Mouse (Mus musculus): ENCODE data around the gene Mfsd12. TPM values are rescaled to one million over a fixed set of nuclear protein-coding genes. Genes with fewer than 3 reads are reported as not detected.

Gene Mfsd12
- polyA plus RNA-seq (2017; shearing (Covaris generic)), result 6.1 TPM

DNA sequence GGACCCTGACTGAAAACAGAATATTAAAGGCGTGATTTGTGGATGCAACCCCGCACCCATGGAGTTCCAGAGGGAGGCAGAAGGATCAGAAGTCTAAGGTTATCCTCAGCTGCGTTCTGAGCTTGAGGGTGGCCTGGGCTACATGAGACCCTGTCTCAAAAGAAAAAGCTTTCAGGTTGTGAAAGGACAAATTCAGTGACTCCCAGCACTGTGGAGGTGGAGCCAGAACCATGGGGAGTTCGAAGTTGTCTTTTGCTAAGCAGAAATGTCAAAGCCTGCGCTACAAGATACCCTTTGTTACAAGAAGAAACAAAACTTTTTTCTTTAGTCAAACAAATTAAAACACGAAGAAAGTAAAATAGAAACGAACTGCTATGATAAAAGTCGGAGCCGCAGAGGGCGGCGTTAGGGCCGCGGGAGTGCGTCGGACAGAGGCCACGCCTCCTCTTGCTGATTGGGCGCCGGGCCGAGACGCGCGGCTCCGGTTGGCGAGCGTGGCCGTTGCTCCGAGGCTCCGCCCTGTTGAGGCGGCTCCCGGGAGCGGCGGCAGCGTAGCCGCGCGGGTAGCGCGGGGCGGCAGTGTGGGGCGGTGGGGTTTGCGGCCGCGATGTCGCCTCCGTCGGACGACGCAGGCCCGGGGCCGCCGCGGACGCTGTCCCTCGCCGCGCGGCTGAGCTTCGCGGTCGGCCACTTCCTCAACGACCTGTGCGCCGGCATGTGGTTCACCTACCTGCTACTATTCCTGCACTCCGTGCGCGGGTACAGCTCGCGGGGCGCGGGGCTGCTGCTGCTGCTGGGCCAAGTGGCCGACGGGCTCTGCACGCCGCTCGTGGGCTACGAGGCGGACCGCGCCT lies at the start of gene Mfsd12:
TSS of gene Mfsd12 (plus strand) at position 501 of the 854 bp plus-strand sequence.

DNA sequence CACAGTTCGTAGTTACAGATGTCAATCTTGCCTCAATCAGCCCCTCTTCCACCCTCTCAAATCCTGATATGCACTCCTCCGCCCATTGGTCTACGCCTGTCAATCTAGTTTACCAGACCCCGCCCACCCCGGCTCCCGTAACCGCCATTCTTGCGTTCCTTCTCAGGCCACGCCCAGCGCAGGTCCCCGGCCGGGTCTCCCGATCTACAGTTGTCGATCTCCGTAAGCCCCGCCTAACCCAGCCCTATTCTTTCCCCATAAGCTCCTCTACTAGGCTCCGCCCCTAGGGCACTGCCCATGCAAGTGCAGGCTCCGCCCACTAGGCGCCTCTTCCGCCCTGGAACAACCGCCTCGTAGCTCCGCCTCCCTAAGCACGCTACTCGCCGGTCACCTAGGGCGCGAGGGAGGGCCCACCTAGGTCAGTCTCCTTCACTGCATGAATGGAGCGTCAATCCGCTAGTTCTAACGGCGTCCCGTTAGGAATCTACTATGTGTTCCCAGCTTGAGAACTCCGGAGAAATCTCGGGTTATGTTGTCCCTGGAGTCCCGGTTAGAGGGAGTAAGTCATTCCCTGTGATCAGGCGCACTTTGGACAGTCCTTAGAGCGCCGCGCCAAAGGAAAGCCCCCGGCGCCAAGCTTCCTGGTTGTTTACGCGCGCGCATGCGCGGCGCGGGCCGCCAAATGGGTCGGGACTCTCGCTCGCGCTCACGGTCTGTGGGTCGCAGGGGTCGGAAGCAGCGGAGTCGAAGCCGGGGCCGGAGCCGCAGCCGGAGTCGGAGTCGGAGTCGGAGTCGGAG lies 36.5 kb upstream of the Mfsd12 start, which contains the start of gene Cactin:
TSS of gene Cactin (plus strand) at position 554 of the 798 bp plus-strand sequence.

DNA sequence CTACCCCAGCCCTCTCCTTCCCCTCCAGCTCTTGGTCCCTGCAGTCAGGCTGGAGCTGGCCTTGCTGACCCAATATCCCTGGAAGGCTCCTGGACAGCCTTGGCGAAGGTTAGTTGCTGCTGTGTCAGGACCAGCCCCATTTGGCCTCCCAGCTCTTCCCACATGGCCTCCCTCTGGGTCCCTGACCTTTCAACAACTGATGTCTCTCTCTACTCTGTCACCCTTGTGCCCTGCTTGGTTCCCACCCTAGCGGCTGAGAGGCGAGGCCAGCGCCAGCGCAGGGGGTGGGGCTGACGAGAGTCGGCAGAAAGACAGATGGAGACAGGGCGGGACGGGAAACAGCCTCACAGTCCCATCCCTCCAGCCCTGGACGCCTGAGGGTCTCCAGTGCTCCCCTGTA lies 28.9 kb upstream of the Mfsd12 start, which contains the start of gene Tbxa2r:
TSS of gene Tbxa2r (plus strand) at position 346 of the 400 bp plus-strand sequence.

DNA sequence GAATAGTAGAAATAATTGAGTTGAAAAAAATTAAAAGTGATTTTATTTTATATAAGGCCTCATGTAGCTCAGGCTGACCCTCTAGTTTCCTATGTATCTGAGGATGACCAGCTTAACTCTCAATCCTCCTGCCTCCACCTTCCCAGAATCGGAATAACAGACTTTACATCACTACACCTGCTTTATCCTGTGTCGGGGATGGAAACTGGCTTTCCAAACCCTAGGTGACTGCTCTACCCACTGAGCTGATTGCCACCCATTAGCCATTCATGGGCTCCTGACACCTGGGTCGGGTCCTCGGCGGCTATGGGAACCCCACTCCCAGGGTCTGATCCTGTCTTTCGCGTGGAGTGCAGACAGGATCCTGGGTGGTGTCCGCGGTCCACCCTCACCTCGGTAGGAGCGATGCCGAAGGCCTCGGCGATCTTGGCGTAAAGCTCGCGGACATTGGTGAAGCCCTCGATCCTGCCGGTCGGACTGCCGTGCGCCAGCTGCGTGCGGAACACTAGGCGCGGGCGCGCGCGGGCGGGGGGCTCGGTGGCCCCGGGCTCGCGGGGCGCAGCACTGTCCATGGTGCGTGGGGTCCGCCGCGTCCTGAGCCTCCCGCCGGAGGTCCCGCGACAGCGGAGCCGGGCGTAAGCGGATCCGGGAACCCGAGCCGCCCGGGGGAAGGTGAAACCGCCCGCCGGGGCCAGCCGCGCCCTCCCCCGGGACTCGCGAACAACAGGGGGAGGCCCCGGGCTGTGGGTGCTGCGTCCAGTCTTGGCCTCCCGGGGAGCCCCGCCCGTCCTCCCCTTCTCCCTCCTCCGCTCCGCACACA lies 14.4 kb upstream of the Mfsd12 start, which contains the start of gene Gipc3:
TSS of gene Gipc3 (minus strand) at position 581 of the 820 bp plus-strand sequence.

DNA sequence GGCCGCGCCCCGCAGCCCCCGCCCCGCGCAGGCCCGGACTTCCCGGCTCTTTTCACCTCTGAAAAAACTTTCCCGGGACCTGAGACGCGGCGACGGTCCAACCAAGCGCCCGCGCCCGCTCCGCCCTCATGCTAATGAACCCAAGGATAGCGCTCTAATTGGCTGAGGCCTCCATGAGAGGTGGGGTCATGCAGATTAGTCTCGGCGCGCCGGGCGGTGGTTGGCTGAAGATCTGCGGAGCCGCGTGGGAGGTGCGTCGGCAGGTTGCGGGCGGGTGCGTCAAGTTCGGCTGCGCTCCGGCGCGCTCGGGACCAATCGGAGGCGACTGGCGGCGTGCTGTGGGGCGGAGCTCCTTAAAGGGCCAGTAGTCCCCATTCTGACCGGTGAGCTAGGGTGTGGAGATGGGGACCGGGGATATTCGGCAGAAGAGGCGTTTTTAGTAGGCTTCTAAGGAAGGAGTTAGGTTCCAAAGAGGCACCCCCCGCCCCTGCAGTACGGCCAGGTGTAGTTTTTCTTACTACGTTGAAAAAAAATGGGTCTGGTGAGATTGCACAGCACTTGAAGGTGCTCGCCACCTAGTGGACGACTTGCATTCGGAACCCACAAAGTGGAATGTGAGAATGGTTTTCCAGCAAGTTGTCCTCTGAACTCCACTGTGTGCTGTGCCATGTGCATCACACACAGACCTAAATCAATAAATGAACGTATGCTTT lies 6.8 kb upstream of the Mfsd12 start, which contains the start of gene Hmg20b:
TSS of gene Hmg20b (minus strand) at position 130 of the 713 bp plus-strand sequence.

DNA sequence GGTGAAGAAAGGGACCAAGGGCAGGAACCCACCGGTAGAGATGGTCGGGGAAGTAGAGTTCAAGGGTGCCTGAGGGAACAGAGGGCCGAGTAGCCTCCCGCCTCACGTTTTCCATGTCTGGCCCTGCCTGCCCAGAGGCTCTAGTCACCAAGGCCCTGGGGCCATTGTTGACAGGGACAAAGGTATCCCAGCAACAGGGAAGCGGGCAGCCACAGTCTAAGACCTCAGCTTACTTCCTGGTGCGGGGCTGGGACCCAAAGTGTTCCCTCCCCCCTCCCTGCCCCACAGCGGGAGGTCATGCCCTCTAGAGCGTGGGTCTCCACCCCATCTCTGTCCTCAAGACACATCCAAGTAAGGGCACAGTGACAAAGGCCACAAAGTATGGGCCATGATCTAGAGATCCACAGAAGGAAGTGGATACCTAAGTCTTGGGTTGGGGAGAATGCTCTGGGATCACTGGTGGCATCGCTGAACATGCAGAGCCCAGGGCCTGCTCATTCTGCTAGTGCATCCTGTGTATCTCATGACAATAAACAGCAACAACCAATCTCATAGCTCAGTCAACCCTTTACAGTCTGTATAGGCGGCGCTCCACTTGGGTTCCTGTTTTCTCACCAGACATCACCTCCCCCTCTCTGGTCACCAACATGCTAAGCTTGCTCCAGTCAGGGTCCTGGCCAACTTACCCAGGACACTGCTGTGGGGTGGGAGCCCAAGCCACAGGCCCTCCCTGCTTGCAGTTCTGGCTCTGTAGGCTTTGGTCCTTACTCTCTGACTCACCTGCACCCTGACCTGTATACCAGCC lies 8.6 kb downstream of the Mfsd12 start, which contains the start of gene 4930404N11Rik:
TSS of gene 4930404N11Rik (minus strand) at position 145 of the 805 bp plus-strand sequence.

DNA sequence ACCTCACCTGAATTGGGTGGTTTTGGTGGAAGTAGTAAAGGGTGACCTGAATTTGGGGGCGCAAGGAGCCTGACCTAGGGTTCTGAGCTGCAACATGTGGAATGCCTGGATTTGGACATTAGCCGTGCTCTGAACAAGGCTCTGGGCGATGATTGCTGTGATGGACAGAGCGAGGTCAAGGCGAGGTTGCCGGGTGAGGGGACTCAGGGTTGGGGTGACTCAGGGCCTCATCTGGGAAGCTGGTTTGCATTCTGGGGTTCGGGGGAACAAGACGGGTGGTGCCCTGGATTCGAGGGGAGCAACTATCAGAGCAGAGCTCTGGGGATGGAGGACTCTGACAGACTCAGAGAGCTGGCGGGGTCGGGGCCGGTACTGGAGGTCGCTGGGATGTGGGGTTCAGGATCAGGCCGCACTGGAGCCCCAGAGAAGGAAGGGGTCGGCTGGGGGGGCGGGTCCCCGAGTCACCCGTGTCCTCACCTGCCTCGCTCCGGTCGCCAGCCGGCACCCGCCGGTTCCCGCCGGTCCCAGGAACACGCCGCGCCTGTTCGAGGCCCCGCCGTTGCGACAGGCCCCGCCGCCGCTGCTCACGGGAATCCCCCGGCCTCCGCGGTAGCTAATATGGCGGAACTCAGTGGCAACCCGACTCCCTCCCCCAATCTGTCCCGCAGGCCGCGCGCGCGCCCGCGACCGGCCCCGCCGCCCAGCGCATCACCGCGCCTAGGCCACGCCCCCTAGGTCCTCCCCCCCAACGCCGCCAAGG lies 20.7 kb downstream of the Mfsd12 start, which contains the start of gene Fzr1:
TSS of gene Fzr1 (minus strand) at position 724 of the 760 bp plus-strand sequence.

DNA sequence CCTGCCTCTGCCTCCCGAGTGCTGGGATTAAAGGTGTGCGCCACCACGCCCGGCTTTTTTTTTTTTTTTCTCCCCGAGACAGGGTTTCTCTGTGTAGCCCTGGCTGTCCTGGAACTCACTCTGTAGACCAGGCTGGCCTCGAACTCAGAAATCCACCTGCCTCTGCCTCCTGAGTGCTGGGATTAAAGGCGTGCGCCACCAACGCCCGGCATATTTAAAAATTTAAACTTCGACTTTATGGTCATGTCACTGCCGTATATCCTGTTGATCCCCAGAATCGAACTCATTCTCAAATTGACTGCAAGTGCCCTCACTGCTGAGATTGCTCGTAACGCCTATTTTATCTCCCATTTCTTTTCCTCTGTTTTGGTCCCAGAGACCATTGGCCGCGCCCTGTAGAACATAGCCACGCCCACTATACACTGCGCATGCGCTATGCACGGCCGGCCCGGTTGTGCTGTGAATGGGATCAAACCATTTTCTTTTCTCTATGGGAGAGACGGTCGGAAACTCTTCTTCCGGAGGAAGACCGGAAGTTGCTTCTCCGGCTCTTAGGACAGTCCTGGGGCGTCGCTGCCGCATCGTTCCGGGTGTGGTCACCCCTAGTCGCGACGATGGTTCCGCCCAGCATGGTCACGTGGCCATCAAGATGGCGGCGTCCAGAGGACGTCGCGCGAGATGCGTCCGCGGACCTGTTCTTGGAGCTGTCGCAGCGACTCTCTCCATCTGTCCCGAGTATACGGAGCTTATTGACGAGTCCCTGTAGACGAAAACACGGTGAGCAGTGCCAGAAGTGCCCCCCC lies 26.7 kb downstream of the Mfsd12 start, which contains the start of the genes Dohh and Gm48551:
TSS of gene Dohh (plus strand) at position 627 of the 803 bp plus-strand sequence.
TSS of gene Gm48551 (plus strand) at position 665 of the 803 bp plus-strand sequence.

DNA sequence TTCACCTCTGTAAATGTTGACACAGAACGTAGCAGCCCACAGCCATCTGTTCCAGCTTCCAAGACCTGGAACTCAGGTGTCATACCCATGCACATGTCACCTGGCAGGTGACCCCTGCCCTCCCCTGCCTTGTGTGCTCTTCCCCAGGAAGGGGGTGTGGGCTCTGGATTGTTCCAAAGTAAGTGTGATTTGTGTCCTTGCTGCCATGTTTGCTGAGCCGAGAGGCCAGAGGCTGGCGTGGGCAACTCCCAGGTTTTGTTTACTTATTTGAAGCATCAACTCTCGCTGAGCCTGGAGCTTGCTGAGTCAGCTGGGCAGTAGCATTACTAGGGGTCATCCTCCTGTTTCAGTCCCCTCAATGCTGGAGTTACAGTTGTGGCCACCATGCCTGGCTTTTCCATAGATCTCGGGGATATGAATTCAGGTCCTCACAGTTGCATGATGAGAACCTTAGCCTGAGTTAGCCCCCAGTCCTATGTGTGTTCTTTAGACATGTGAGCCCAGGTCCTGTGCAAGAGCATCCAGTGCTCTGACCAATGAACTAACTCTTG lies 31.3 kb downstream of the Mfsd12 start, which contains the start of gene Gm48552:
TSS of gene Gm48552 (plus strand) at position 501 of the 551 bp plus-strand sequence.

DNA sequence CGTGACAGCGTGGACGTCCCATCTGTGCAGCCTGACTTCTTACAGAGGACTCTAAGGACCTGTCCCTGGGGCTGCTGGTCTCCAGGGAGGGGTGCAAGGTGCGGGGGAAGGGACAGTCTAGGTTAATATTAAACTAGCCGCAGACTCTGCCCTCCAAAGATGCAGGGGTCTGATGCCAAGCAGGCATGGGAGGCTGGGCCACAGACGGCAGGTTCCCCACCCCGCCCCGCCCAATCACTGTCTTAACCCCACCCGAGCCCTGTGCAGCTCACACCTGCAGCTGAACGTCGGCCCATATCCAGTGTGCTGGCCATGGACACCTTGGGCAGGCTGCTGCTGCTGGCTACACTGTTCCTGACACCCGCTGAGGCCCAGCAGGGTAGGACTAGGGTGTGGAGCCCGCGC lies 35.5 kb downstream of the Mfsd12 start, which contains the start of gene Smim24:
TSS of gene Smim24 (plus strand) at position 271 of the 405 bp plus-strand sequence.

Other genes with a start within 250 kb of the Mfsd12 start
- gene Zbtb7a, start 222.3 kb upstream of the Mfsd12 start, polyA plus RNA-seq (2017; shearing (Covaris generic)), result 79.4 TPM
- 57.9 TPM for gene Pias4, start 189.6 kb upstream of the Mfsd12 start, polyA plus RNA-seq (2017; shearing (Covaris generic))
- gene Eef2, start 180.9 kb upstream of the Mfsd12 start, polyA plus RNA-seq (2017; shearing (Covaris generic)), result 670 TPM
- 96.8 TPM for gene Dapk3, start 174.5 kb upstream of the Mfsd12 start, polyA plus RNA-seq (2017; shearing (Covaris generic))
- gene 4930442H23Rik, start 173.6 kb upstream of the Mfsd12 start, polyA plus RNA-seq (2017; shearing (Covaris generic)), result not detected
- gene Nmrk2, start 155.4 kb upstream of the Mfsd12 start, polyA plus RNA-seq (2017; shearing (Covaris generic)), result 0.28 TPM
- 3.4 TPM for gene Atcay, start 126.7 kb upstream of the Mfsd12 start, polyA plus RNA-seq (2017; shearing (Covaris generic))
- gene Zfr2, start 124.3 kb upstream of the Mfsd12 start, polyA plus RNA-seq (2017; shearing (Covaris generic)), result 5.4 TPM
- gene Matk, start 104.6 kb upstream of the Mfsd12 start, polyA plus RNA-seq (2017; shearing (Covaris generic)), result 88.9 TPM
- 106 TPM for gene Mrpl54, start 90.6 kb upstream of the Mfsd12 start, polyA plus RNA-seq (2017; shearing (Covaris generic))
- 46.1 TPM for gene Apba3, start 90.5 kb upstream of the Mfsd12 start, polyA plus RNA-seq (2017; shearing (Covaris generic))
- gene Tjp3, start 65.9 kb upstream of the Mfsd12 start, polyA plus RNA-seq (2017; shearing (Covaris generic)), result 17.2 TPM
- gene Pip5k1c, start 64.5 kb upstream of the Mfsd12 start, polyA plus RNA-seq (2017; shearing (Covaris generic)), result 104 TPM
- 70.5 TPM for gene Cactin, start 36.4 kb upstream of the Mfsd12 start, polyA plus RNA-seq (2017; shearing (Covaris generic))
- 73.4 TPM for gene Tbxa2r, start 28.8 kb upstream of the Mfsd12 start, polyA plus RNA-seq (2017; shearing (Covaris generic))
- 0.24 TPM for gene Gipc3, start 14.2 kb upstream of the Mfsd12 start, polyA plus RNA-seq (2017; shearing (Covaris generic))
- 42.7 TPM for gene Hmg20b, start 7.0 kb upstream of the Mfsd12 start, polyA plus RNA-seq (2017; shearing (Covaris generic))
- gene 4930404N11Rik, start 8.3 kb downstream of the Mfsd12 start, polyA plus RNA-seq (2017; shearing (Covaris generic)), result 3.2 TPM
- gene Fzr1, start 21.0 kb downstream of the Mfsd12 start, polyA plus RNA-seq (2017; shearing (Covaris generic)), result 65.5 TPM
- gene Dohh, start 26.9 kb downstream of the Mfsd12 start, polyA plus RNA-seq (2017; shearing (Covaris generic)), result 44.3 TPM
- gene Gm48551, start 27.0 kb downstream of the Mfsd12 start, polyA plus RNA-seq (2017; shearing (Covaris generic)), result 5.8 TPM
- 0.75 TPM for gene Gm48552, start 31.5 kb downstream of the Mfsd12 start, polyA plus RNA-seq (2017; shearing (Covaris generic))
- gene Smim24, start 35.6 kb downstream of the Mfsd12 start, polyA plus RNA-seq (2017; shearing (Covaris generic)), result 6.1 TPM
- gene Nfic, start 98.1 kb downstream of the Mfsd12 start, polyA plus RNA-seq (2017; shearing (Covaris generic)), result 21.0 TPM
- 0.20 TPM for gene Celf5, start 125.2 kb downstream of the Mfsd12 start, polyA plus RNA-seq (2017; shearing (Covaris generic))
- 164 TPM for gene Ncln, start 138.9 kb downstream of the Mfsd12 start, polyA plus RNA-seq (2017; shearing (Covaris generic))
- gene S1pr4, start 142.6 kb downstream of the Mfsd12 start, polyA plus RNA-seq (2017; shearing (Covaris generic)), result 90.1 TPM
- gene Gna15, start 166.7 kb downstream of the Mfsd12 start, polyA plus RNA-seq (2017; shearing (Covaris generic)), result 18.1 TPM
- 17.2 TPM for gene Gna11, start 187.7 kb downstream of the Mfsd12 start, polyA plus RNA-seq (2017; shearing (Covaris generic))
- 1,254 TPM for gene Aes, start 202.0 kb downstream of the Mfsd12 start, polyA plus RNA-seq (2017; shearing (Covaris generic))
- 2.0 TPM for gene Tle2, start 217.1 kb downstream of the Mfsd12 start, polyA plus RNA-seq (2017; shearing (Covaris generic))
- 2.0 TPM for gene Tle6, start 243.6 kb downstream of the Mfsd12 start, polyA plus RNA-seq (2017; shearing (Covaris generic))
- gene BC025920, start 248.8 kb downstream of the Mfsd12 start, polyA plus RNA-seq (2017; shearing (Covaris generic)), result 2.8 TPM